Mouse (Mus musculus): ENCODE measurements around the gene Stx6. TPM values are rescaled to one million over a fixed set of nuclear protein-coding genes. Genes with fewer than 3 reads are reported as not detected.

Stx6 gene
- polyA plus RNA-seq, 1 experiment: 110 TPM

DNA sequence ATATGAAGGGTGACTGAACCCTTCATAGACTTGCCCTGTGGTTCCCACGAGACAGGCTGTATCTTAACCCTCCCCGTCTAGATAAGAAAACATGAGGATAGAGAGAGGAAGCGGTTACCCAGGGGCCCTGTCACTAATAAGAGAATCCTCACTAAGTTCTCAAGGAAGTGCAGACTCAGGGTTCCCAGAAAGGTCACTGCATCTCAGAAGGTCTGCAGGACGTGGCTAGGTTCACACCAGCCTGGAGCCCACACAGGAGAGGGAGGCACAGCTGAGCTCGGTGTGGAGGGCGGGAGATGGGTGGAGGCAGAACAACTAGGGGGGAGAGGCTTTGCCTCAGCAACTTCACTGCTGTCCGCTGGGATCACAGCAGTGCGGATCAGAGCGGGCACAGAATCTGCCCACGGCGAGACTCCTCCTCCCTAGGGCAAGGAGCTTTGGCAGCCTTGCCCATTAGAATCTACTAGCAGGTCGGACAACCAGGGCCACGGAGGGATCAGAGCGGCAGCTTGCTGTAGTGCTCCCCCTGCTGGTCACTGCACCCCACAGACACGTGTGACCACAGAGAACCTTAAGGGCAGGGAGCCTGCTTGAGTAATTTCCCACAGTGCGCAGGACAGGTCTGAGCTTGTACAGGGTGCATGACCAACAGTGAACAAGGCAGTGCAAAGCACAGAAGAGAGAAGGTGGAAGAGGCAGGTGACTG lies 65.5 kb downstream of the Stx6 start:
- H3K4me3 ChIP-seq (replicated peaks): peak overlapping the region; percentile 90
- peaks cover 87% of the 10 kb centered on the region for H3K4me1 ChIP-seq
- TF ChIP-seq GATA1 (IDR thresholded peaks at IDR 0.05; ENCODE audit: borderline replicate concordance, low read length) (no peak), FLI1 (IDR thresholded peaks at IDR 0.05; ENCODE audit: low read length) (no peak)
- H3K9me3 ChIP-seq: no peaks in the 10 kb centered on the region
- H3K36me3 ChIP-seq (replicated peaks; ENCODE audit: low read length): no peaks in the 10 kb centered on the region
- peaks cover 16% of the 10 kb centered on the region for H3K27me3 ChIP-seq (replicated peaks)

DNA sequence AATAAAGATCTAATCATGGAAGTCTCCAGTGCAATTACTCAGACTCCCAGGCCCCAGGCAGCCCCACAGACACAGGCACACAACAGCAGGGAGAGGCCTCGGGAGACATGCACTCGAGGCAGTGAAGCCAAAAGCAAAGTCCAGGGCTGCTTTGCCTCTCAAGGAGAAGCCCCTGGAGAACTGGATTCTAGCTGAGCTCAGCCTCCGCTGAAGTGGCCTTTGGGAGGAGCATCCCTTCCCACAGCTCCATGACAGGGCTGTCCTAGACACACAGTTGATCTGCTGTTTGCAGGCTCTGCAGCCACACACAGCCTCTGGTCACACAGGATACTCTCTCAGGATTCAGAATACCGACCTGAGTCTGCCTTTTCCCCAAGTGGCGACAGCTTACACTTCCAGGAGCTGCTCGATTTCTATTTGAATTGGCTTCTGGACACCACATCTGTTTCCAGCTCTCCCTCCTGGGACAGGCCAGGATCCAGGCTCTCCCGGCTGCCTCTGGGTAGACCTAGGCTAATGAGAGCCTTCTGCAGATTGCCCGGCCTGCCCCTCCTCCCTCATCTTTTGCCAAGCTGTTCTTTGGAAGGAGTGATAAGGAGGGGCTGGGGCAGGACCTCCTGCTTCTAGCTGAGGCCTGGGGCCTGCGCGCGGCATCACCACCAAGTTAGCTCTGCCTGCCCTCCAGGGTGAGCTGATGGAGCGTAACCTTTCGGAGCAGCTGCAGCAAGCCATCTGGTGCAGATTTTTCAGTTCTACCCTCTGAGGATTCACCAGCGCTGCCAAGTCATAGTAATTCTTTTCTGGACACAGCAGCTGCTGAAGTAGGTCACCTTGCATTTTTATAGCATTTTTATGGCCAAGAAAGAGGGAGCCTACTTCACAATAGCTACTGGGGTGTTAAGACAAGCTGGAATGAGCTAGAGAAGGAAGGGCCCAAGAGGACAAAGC lies 71.2 kb downstream of the Stx6 start:
- H3K27me3 ChIP-seq (replicated peaks): peaks cover 39% of the 10 kb centered on the region
- TF ChIP-seq GATA1 (IDR thresholded peaks at IDR 0.05; ENCODE audit: borderline replicate concordance, low read length) (no peak), FLI1 (IDR thresholded peaks at IDR 0.05; ENCODE audit: low read length) (no peak)
- H3K36me3 ChIP-seq (replicated peaks; ENCODE audit: low read length): no peaks in the 10 kb centered on the region
- peaks cover 56% of the 10 kb centered on the region for H3K4me1 ChIP-seq
- no peak overlapping the region for H3K4me3 ChIP-seq (replicated peaks)
- H3K9me3 ChIP-seq: no peaks in the 10 kb centered on the region

DNA sequence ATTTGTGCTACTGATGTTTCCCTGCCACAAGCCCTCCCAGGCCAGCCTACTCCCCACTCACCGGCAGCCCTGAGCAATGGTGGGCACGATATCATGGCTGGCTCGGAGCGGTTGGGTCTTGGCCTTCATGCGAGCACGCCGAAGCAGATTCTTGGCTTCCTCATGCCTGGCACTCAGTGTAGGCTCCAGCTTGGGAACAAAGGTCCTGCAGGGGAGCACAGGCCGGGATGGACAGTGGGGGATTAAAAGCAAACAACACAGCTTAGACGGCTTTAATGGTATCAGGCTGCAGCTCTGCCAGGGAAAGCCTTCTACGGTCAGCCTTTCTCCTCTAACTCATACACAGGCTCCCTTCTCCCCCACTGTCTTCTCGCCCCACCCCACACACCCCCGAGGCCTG lies 73.9 kb downstream of the Stx6 start:
- Histone ChIP-seq H3K27me3 (replicated peaks) (peaks cover 56% of the 10 kb centered on the region), H3K9me3 (no peaks in the 10 kb centered on the region), H3K36me3 (replicated peaks; ENCODE audit: low read length) (no peaks in the 10 kb centered on the region), H3K4me3 (replicated peaks) (no peak overlapping the region), H3K4me1 (peaks cover 49% of the 10 kb centered on the region)
- TF ChIP-seq GATA1 (IDR thresholded peaks at IDR 0.05; ENCODE audit: borderline replicate concordance, low read length): no peak
- TF ChIP-seq FLI1 (IDR thresholded peaks at IDR 0.05; ENCODE audit: low read length): no peak

DNA sequence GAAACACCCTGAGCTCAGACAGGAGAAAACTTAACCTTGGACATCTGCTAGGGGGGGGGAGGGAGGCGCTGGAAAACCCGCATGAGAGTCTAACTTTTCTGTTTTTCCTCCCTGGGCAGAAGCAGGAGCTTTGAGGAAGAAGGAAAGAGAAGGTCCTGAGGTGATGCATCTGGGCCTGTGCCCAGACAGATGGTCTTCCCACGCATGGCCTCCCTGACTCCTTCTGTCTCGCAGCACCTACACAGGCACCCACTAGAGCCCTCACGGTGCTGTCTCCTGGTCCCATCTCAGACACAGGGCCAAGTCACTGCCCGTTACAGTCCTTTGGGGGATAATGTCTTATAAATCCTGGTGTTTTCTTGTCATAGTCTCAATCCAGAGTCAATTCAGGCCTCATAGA lies 74.3 kb downstream of the Stx6 start:
- Histone ChIP-seq H3K36me3 (replicated peaks; ENCODE audit: low read length) (no peaks in the 10 kb centered on the region), H3K27me3 (replicated peaks) (peaks cover 60% of the 10 kb centered on the region), H3K4me1 (peaks cover 47% of the 10 kb centered on the region), H3K9me3 (no peaks in the 10 kb centered on the region), H3K4me3 (replicated peaks) (no peak overlapping the region)
- TF ChIP-seq FLI1 (IDR thresholded peaks at IDR 0.05; ENCODE audit: low read length): no peak
- no peak for TF ChIP-seq GATA1 (IDR thresholded peaks at IDR 0.05; ENCODE audit: borderline replicate concordance, low read length)

DNA sequence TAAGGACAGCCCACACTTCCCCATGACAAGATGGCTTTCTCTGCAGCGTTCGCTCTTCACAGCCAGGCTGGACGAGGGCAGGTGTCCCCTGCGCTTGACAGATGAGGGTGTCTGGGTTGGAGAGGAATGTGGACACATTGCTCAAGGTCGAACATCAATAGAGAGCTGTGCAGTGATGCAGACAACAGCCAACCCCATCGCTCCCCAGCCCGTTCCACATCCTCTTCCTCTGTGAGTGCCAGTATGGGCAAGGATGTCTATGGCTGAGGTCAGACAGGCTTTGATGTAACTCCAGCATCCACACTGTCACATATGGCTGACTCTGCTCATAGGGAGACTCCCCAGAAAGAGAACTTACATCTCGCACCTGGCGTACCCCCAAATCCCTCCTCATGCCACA lies 74.9 kb downstream of the Stx6 start:
- Histone ChIP-seq H3K4me1 (peaks cover 44% of the 10 kb centered on the region), H3K27me3 (replicated peaks) (peaks cover 66% of the 10 kb centered on the region)
- TF ChIP-seq FLI1 (IDR thresholded peaks at IDR 0.05; ENCODE audit: low read length): no peak
- no peak for TF ChIP-seq GATA1 (IDR thresholded peaks at IDR 0.05; ENCODE audit: borderline replicate concordance, low read length)

DNA sequence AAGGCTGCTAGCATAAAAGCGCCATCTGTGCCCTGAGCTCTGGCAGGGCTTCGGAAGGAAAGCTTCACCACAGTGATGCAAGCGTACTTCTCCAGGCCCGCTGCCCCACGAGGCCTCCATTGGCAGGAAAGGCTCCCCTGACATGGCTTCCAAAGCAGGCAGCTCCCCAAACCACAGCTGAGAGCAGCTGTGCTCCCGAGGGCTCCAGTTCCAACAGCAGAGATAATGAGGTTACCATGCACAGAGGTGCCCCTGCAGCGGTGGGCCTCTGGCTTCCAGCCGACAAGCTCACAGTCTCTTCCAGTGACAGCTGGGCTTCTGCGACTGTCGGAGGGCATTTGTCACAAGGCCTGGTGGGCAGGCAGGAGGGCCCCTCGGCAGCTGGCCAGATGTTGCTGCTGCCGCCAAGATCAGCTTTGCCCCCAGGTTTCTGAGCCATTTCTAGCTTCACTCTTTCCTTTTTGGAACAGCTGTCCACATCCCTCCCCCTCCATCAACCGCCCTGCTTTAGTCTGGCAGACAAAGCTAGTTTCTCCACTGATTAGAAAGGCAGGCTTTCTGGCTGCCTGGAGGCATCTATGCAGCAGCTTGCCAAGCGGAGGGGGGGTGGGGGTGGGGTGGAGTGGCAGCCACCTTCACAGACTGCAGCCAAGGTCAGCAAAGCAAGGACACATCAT lies 75.6 kb downstream of the Stx6 start:
- peaks cover 69% of the 10 kb centered on the region for H3K27me3 ChIP-seq (replicated peaks)
- no peaks in the 10 kb centered on the region for H3K9me3 ChIP-seq
- no peak for TF ChIP-seq FLI1 (IDR thresholded peaks at IDR 0.05; ENCODE audit: low read length)
- no peak for TF ChIP-seq GATA1 (IDR thresholded peaks at IDR 0.05; ENCODE audit: borderline replicate concordance, low read length)
- H3K4me3 ChIP-seq (replicated peaks): peak overlapping the region; percentile 62
- H3K36me3 ChIP-seq (replicated peaks; ENCODE audit: low read length): no peaks in the 10 kb centered on the region
- peaks cover 44% of the 10 kb centered on the region for H3K4me1 ChIP-seq

More for the DNA sequence above, 74.9 kb downstream of the Stx6 start:
- H3K4me3 ChIP-seq (replicated peaks): peak overlapping the region; percentile 51
- H3K9me3 ChIP-seq: no peaks in the 10 kb centered on the region
- H3K36me3 ChIP-seq (replicated peaks; ENCODE audit: low read length): no peaks in the 10 kb centered on the region

DNA sequence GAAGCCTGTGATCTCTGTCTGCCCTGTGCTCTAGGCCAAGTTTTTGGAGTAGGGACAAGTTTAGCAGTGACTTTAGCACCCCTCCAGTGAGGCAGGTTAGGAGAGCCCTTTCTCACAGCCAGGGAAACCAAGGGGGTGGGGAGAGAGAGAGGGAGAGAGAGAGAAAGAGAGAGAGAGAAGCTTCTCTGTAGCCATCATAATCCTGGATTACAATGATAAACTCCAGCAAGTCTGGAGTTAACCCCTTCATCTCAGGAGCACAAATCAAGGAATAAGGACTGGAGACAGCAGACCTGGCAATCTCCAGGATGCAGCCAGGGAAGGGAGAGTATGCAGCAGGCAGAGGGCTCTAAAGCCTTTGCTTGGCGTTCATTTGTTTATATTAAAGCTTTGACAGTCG lies 77.1 kb downstream of the Stx6 start:
- Histone ChIP-seq H3K4me3 (replicated peaks) (no peak overlapping the region), H3K27me3 (replicated peaks) (peaks cover 77% of the 10 kb centered on the region), H3K9me3 (no peaks in the 10 kb centered on the region), H3K4me1 (peaks cover 38% of the 10 kb centered on the region), H3K36me3 (replicated peaks; ENCODE audit: low read length) (no peaks in the 10 kb centered on the region)
- no peak for TF ChIP-seq GATA1 (IDR thresholded peaks at IDR 0.05; ENCODE audit: borderline replicate concordance, low read length)
- TF ChIP-seq FLI1 (IDR thresholded peaks at IDR 0.05; ENCODE audit: low read length): no peak

DNA sequence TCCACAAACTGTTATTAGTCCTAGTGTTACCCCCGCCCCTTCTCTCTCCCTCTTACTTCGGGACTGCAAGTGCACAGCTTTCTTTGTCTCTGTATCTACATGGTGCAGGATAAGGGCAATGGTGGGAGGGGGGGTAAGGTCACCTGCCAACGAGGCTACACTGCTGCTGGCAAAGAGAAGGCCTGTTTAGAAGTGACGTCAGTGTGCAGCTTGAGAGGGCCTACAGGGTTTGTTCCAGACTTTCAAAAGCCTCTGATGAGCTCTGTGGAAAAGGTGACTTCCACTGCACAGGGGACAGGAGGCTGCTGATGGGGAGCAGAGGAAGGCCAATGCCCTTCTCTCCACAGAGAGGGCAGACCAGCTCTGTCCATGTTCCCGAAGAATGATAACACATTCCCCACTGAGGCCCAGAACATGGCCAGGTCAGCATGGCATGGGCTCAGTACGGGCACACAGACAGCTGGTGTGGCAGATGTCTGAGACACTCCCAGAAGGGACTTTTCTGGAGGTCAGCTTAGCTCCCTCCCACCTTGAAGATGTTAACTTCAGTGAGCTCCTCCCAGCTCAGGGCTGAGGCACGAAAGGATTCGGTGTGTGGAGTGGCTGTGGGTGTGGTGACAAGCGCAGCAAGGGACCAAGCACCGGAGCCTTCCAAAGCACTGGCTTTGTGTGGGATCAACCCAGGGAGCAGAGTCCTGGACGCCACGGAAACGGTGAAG lies 78.0 kb downstream of the Stx6 start:
- TF ChIP-seq FLI1 (IDR thresholded peaks at IDR 0.05; ENCODE audit: low read length): no peak
- TF ChIP-seq GATA1 (IDR thresholded peaks at IDR 0.05; ENCODE audit: borderline replicate concordance, low read length): no peak
- Histone ChIP-seq H3K9me3 (no peaks in the 10 kb centered on the region), H3K27me3 (replicated peaks) (peaks cover 77% of the 10 kb centered on the region)

DNA sequence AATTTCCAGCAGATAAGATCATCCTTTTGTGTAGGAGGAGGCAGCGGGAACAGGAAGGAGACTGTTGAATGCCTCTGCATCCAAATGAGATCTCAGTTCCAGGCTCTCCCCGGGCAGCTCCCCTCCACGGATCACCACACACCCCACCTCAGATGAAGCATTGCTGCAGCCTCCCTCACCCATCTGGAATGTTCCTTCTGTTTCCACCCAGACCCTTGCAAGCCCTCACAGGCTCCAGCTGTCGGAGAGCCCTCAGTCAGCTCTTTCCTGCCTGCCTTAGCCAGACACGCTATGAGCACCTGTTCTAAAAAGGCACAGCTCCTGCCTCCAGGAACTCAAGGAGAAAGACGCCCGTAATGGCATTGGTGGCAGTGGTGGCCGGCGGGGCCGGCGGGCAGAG lies 78.9 kb downstream of the Stx6 start:
- no peaks in the 10 kb centered on the region for H3K9me3 ChIP-seq
- TF ChIP-seq FLI1 (IDR thresholded peaks at IDR 0.05; ENCODE audit: low read length) (no peak), GATA1 (IDR thresholded peaks at IDR 0.05; ENCODE audit: borderline replicate concordance, low read length) (no peak)
- peaks cover 80% of the 10 kb centered on the region for H3K27me3 ChIP-seq (replicated peaks)

More for the DNA sequence above, 78.0 kb downstream of the Stx6 start:
- Histone ChIP-seq H3K36me3 (replicated peaks; ENCODE audit: low read length) (no peaks in the 10 kb centered on the region), H3K4me3 (replicated peaks) (no peak overlapping the region), H3K4me1 (peaks cover 38% of the 10 kb centered on the region)

More for the DNA sequence above, 78.9 kb downstream of the Stx6 start:
- Histone ChIP-seq H3K4me3 (replicated peaks) (no peak overlapping the region), H3K4me1 (peaks cover 38% of the 10 kb centered on the region), H3K36me3 (replicated peaks; ENCODE audit: low read length) (no peaks in the 10 kb centered on the region)
